10 mouse cellular contexts compared by ENCODE assay signal in the genomic region with DNA sequence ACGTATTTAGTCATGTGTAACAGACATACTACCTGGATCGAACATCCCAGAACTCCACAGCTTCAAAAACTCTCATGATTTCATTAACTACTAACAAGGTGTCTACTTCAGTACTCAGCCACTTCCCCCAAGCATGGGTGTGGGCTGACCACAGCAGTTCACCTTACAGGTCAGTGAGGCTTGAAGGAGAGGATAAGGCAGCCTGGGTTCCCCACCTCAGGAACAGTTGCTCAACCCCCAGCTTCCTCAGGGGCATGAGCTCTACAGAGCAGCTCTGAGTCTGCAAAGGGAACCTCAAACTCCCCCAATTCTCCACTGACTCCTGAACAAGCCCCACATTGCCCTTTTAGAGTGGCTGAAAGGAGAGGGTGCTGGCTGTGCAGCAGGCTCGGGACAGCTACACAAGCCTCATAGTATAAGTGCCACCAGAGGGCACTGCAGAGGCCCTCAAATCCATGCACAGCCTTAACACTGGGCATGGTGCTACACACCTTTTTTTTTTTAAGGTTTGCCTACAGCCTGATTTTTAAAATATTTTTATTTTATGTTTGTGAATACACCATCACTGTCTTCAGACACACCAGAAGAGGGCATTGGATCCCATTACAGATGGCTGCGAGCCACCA. TPM values are rescaled to one million over a fixed set of nuclear protein-coding genes. Genes with fewer than 3 reads are reported as not detected.
DNase-seq lines count a peak whose midpoint lies in the region; ATAC-seq and TF ChIP-seq lines count a peak whose summit lies in the region.
"Had no signal": no experiment of that assay in that cellular context is flagged by ENCODE, and none has a peak within 500 bp of the region (broad histone marks: within the 10 kb centered on the region; RNA-seq: fewer than 3 reads in every experiment).

No protein-coding gene starts in this region.

- in situ Hi-C loops in ES-E14 (cut with MboI; ENCODE audit: low sequenced_read_pairs in 2 of 2, unreplicated experiment in 2 of 2): no loop called here

- H3K4me1 ChIP-seq in hindbrain, embryonic 10.5 days (replicated peaks): no peaks in the 10 kb centered on the region
- no peaks in the 10 kb centered on the region for H3K4me1 ChIP-seq in hindbrain, embryonic 13.5 days (replicated peaks)
- H3K4me1 ChIP-seq in ES-E14 (ENCODE audit: control insufficient read depth in 2 of 2, insufficient read depth in 2 of 2, low read length in 2 of 2, poor library complexity in 1 of 2): no peaks in the 10 kb centered on the region
- H3K4me1 ChIP-seq: embryonic facial prominence, embryonic 15.5 days; neural tube, embryonic 13.5 days had no signal

- ATAC-seq in hindbrain, embryonic 13.5 days (ENCODE audit: low FRiP score): no peak

- no peaks in the 10 kb centered on the region for H3K27me3 ChIP-seq in hindbrain, embryonic 10.5 days (ENCODE audit: insufficient read depth, poor library complexity, severe bottlenecking)
- H3K27me3 ChIP-seq in hindbrain, embryonic 13.5 days: no peaks in the 10 kb centered on the region
- H3K27me3 ChIP-seq: embryonic facial prominence, embryonic 15.5 days; neural tube, embryonic 13.5 days had no signal

- peak; percentile 14 for DNase-seq in hindbrain, embryonic 10.5 days (ENCODE audit: low spot score)
- no peak for DNase-seq in ES-E14 (ENCODE audit: low read depth, low spot score)
- DNase-seq in embryo, embryonic 11 days: peak; percentile 55
- DNase-seq in kidney, postnatal 25 days: peak; percentile 51 to 66
- DNase-seq in naive thymus-derived CD4-positive, alpha-beta T cell, adult 2 months (ENCODE audit: low read depth): peak; percentile 59
- no peak for DNase-seq in layer of hippocampus, postnatal 14 days (ENCODE audit: low spot score in 2 of 2)
- DNase-seq in right cerebral cortex, postnatal 4 days: no peak

- H3K27ac ChIP-seq in hindbrain, embryonic 10.5 days: no peak overlapping the region
- H3K27ac ChIP-seq in hindbrain, embryonic 13.5 days: no peak overlapping the region
- no peak overlapping the region for H3K27ac ChIP-seq in ES-E14 (ENCODE audit: insufficient read depth, low read depth, low read length, poor library complexity, severe bottlenecking)
- H3K27ac ChIP-seq: embryonic facial prominence, embryonic 15.5 days; neural tube, embryonic 13.5 days had no signal

- WGBS in hindbrain, embryonic 10.5 days: 71% methylated on average over 4 of the region's 4 CpGs
- WGBS in hindbrain, embryonic 13.5 days: 72% methylated on average over 4 of the region's 4 CpGs

- H3K4me2 ChIP-seq in hindbrain, embryonic 13.5 days: no peak overlapping the region
- H3K4me2 ChIP-seq: embryonic facial prominence, embryonic 15.5 days; neural tube, embryonic 13.5 days had no signal

- no peak overlapping the region for H3K9ac ChIP-seq in hindbrain, embryonic 13.5 days
- H3K9ac ChIP-seq in ES-E14 (ENCODE audit: insufficient read depth, low read depth, low read length, poor library complexity, severe bottlenecking): no peak overlapping the region
- H3K9ac ChIP-seq: embryonic facial prominence, embryonic 15.5 days; neural tube, embryonic 13.5 days had no signal

- H3K9me3 ChIP-seq in hindbrain, embryonic 10.5 days: no peaks in the 10 kb centered on the region
- H3K9me3 ChIP-seq in hindbrain, embryonic 13.5 days: no peaks in the 10 kb centered on the region
- no peaks in the 10 kb centered on the region for H3K9me3 ChIP-seq in ES-E14 (ENCODE audit: control insufficient read depth, insufficient read depth, low read depth, low read length)
- H3K9me3 ChIP-seq: embryonic facial prominence, embryonic 15.5 days; neural tube, embryonic 13.5 days had no signal

- H3K36me3 ChIP-seq in hindbrain, embryonic 10.5 days: no peaks in the 10 kb centered on the region
- H3K36me3 ChIP-seq in hindbrain, embryonic 13.5 days: no peaks in the 10 kb centered on the region
- H3K36me3 ChIP-seq in ES-E14 (ENCODE audit: control insufficient read depth, insufficient read depth, low read length, poor library complexity, severe bottlenecking): no peaks in the 10 kb centered on the region
- H3K36me3 ChIP-seq: embryonic facial prominence, embryonic 15.5 days; neural tube, embryonic 13.5 days had no signal

- no peak overlapping the region for H3K4me3 ChIP-seq in hindbrain, embryonic 10.5 days
- H3K4me3 ChIP-seq in hindbrain, embryonic 13.5 days: no peak overlapping the region
- H3K4me3 ChIP-seq in ES-E14 (ENCODE audit: insufficient read depth in 1 of 2, low read depth in 1 of 2, low read length in 2 of 2, poor library complexity in 1 of 2, severe bottlenecking in 1 of 2): no peak overlapping the region
- H3K4me3 ChIP-seq: embryonic facial prominence, embryonic 15.5 days; neural tube, embryonic 13.5 days had no signal

TF ChIP-seq in ES-E14, 5 proteins besides CTCF, POLR2A, EP300 and RAD21:
- TF ChIP-seq ZNF384 (IDR thresholded peaks at IDR 0.05; ENCODE audit: low read depth, low read length): 0 out of 2 replicates have a peak, but pooled peaks have one; percentile 40
- no peak for TF ChIP-seq MAFK (IDR thresholded peaks at IDR 0.05; ENCODE audit: insufficient read depth, low read depth, low read length)

RNA-seq across cellular contexts. Expression of gene Anks3, which starts 15.9 kb away (rescaled TPM):
- 52.3 and 60.0 TPM in 2 replicates for polyA plus RNA-seq in hindbrain, embryonic 10.5 days (2016; fragmentation: Nextera tagmentation; extraction: Ambion mirVana)
- 73.4 and 77.6 TPM in 2 replicates for polyA plus RNA-seq in hindbrain, embryonic 13.5 days (2015; fragmentation: Nextera tagmentation; extraction: Ambion mirVana)
- 34.9 and 46.7 TPM in 2 replicates for total RNA-seq in ES-E14 (2012; rRNA removed)
- total RNA-seq in layer of hippocampus, postnatal 14 days (2021): 10 to 100 TPM; 57.1 to 58.6 TPM

RNA-seq across cellular contexts. Expression of gene Sept12, which starts 17.8 kb away (rescaled TPM):
- 0.05 TPM in 1 of 2 replicates, not detected in the other for polyA plus RNA-seq in hindbrain, embryonic 10.5 days (2016; fragmentation: Nextera tagmentation; extraction: Ambion mirVana)
- polyA plus RNA-seq in hindbrain, embryonic 13.5 days (2015; fragmentation: Nextera tagmentation; extraction: Ambion mirVana): not detected in 2 replicates
- total RNA-seq in ES-E14 (2012; rRNA removed): 0.13 and 0.16 TPM in 2 replicates
- total RNA-seq in layer of hippocampus, postnatal 14 days (2021): not detected
- polyA plus RNA-seq: embryonic facial prominence, embryonic 15.5 days; neural tube, embryonic 13.5 days had no signal

RNA-seq across cellular contexts. Expression of gene Smim22, which starts 27.2 kb away (rescaled TPM):
- polyA plus RNA-seq in hindbrain, embryonic 10.5 days (2016; fragmentation: Nextera tagmentation; extraction: Ambion mirVana): 4.6 and 5.4 TPM in 2 replicates
- 3.1 and 4.6 TPM in 2 replicates for polyA plus RNA-seq in hindbrain, embryonic 13.5 days (2015; fragmentation: Nextera tagmentation; extraction: Ambion mirVana)
- 1.9 and 2.2 TPM in 2 replicates for total RNA-seq in ES-E14 (2012; rRNA removed)
- not detected for total RNA-seq in layer of hippocampus, postnatal 14 days (2021)
- polyA plus RNA-seq: neural tube, embryonic 13.5 days had no signal

RNA-seq across cellular contexts. Expression of gene Rogdi, which starts 33.5 kb away (rescaled TPM):
- polyA plus RNA-seq in hindbrain, embryonic 10.5 days (2016; fragmentation: Nextera tagmentation; extraction: Ambion mirVana): 63.7 and 108 TPM in 2 replicates
- polyA plus RNA-seq in hindbrain, embryonic 13.5 days (2015; fragmentation: Nextera tagmentation; extraction: Ambion mirVana): 153 and 161 TPM in 2 replicates
- total RNA-seq in ES-E14 (2012; rRNA removed): 18.7 and 25.7 TPM in 2 replicates
- 100 to 1,000 TPM; 280 to 286 TPM for total RNA-seq in layer of hippocampus, postnatal 14 days (2021)

RNA-seq across cellular contexts. Expression of gene Nudt16l1, which starts 41.3 kb away (rescaled TPM):
- 141 and 145 TPM in 2 replicates for polyA plus RNA-seq in hindbrain, embryonic 10.5 days (2016; fragmentation: Nextera tagmentation; extraction: Ambion mirVana)
- 128 and 131 TPM in 2 replicates for polyA plus RNA-seq in hindbrain, embryonic 13.5 days (2015; fragmentation: Nextera tagmentation; extraction: Ambion mirVana)
- 39.6 and 40.0 TPM in 2 replicates for total RNA-seq in ES-E14 (2012; rRNA removed)
- total RNA-seq in layer of hippocampus, postnatal 14 days (2021): 10 to 100 TPM; 75.5 to 77.1 TPM

Comparison
In these comparisons a context has a peak if more than half of its experiments do, and no peak if none do; other contexts are left out.
1. DNase-seq: peak in hindbrain, embryonic 10.5 days (single experiment), embryo, embryonic 11 days (single experiment), kidney, postnatal 25 days (2 of 2) and naive thymus-derived CD4-positive, alpha-beta T cell, adult 2 months (single experiment); none in ES-E14 (single experiment), layer of hippocampus, postnatal 14 days (0 of 2) and right cerebral cortex, postnatal 4 days (single experiment).